Mouse (Mus musculus): ENCODE measurements around the gene Afap1. TPM values are rescaled to one million over a fixed set of nuclear protein-coding genes. Genes with fewer than 3 reads are reported as not detected.

Gene Afap1
- total and polyA plus RNA-seq, 3 experiments = 0.03 to 0.04 TPM; not detected in 1

- no peak for TF ChIP-seq RAD21 (IDR thresholded peaks at IDR 0.05; ENCODE audit: low read depth, low read length)
- TF ChIP-seq MYC (IDR thresholded peaks at IDR 0.05; ENCODE audit: low read depth, low read length) = no peak
- TF ChIP-seq RCOR1 (IDR thresholded peaks at IDR 0.05; ENCODE audit: low read depth, low read length) = no peak
- no peak for TF ChIP-seq MEF2A (IDR thresholded peaks at IDR 0.05; ENCODE audit: extremely low read depth, insufficient replicate concordance, low read depth, low read length, poor library complexity, severe bottlenecking)
- TF ChIP-seq USF1 (IDR thresholded peaks at IDR 0.05; ENCODE audit: low read depth, low read length) = no peak
- no peak for TF ChIP-seq POLR2AphosphoS5 (IDR thresholded peaks at IDR 0.05; ENCODE audit: borderline replicate concordance, low read depth, low read length)
- TF ChIP-seq ZKSCAN1 (IDR thresholded peaks at IDR 0.05; ENCODE audit: low read depth, low read length) = no peak
- no peak overlapping the region for H3K9ac ChIP-seq (ENCODE audit: control insufficient read depth, low read depth, low read length, poor library complexity, severe bottlenecking)
- DNase-seq (ENCODE audit: low read depth, low spot score) = no peak
- H3K27ac ChIP-seq (ENCODE audit: control insufficient read depth, low read depth, low read length) = no peak overlapping the region
- no peaks in the 10 kb centered on the region for H3K27me3 ChIP-seq (ENCODE audit: control insufficient read depth in 1 of 2, insufficient read depth in 2 of 2, low read length in 2 of 2)
- H3K36me3 ChIP-seq (ENCODE audit: control insufficient read depth in 1 of 2, insufficient read depth in 2 of 2, low read length in 2 of 2) = no peaks in the 10 kb centered on the region
- H3K4me1 ChIP-seq (ENCODE audit: control insufficient read depth in 1 of 2, insufficient read depth in 2 of 2, low read length in 2 of 2) = no peaks in the 10 kb centered on the region
- H3K4me3 ChIP-seq (ENCODE audit: control insufficient read depth in 1 of 2, insufficient read depth in 1 of 2, low read depth in 2 of 2, low read length in 2 of 2) = no peak overlapping the region
- H3K9me3 ChIP-seq (replicated peaks; ENCODE audit: insufficient read depth, low read length) = no peaks in the 10 kb centered on the region
- H3K79me2 ChIP-seq (ENCODE audit: control insufficient read depth, insufficient read depth, low read length, poor library complexity) = no peaks in the 10 kb centered on the region
Measured at GRCm38 (mm10) chr5:35974265-35974664, 81.1 kb downstream of the Afap1 start.

GRCm38 (mm10) chr5:35975681-35976080, 82.6 kb downstream of the Afap1 start:
- Histone ChIP-seq H3K9ac (ENCODE audit: control insufficient read depth, low read depth, low read length, poor library complexity, severe bottlenecking) (no peak overlapping the region), H3K27ac (ENCODE audit: control insufficient read depth, low read depth, low read length) (no peak overlapping the region), H3K9me3 (replicated peaks; ENCODE audit: insufficient read depth, low read length) (no peaks in the 10 kb centered on the region), H3K4me1 (ENCODE audit: control insufficient read depth in 1 of 2, insufficient read depth in 2 of 2, low read length in 2 of 2) (no peaks in the 10 kb centered on the region), H3K27me3 (ENCODE audit: control insufficient read depth in 1 of 2, insufficient read depth in 2 of 2, low read length in 2 of 2) (no peaks in the 10 kb centered on the region), H3K79me2 (ENCODE audit: control insufficient read depth, insufficient read depth, low read length, poor library complexity) (no peaks in the 10 kb centered on the region), H3K36me3 (ENCODE audit: control insufficient read depth in 1 of 2, insufficient read depth in 2 of 2, low read length in 2 of 2) (no peaks in the 10 kb centered on the region), H3K4me3 (ENCODE audit: control insufficient read depth in 1 of 2, insufficient read depth in 1 of 2, low read depth in 2 of 2, low read length in 2 of 2) (no peak overlapping the region)
- DNase-seq (ENCODE audit: low read depth, low spot score) = peak; percentile 18
- TF ChIP-seq MYB (IDR thresholded peaks at IDR 0.05; ENCODE audit: low read depth, low read length) (no peak), POLR2AphosphoS5 (IDR thresholded peaks at IDR 0.05; ENCODE audit: borderline replicate concordance, low read depth, low read length) (no peak), CHD1 (IDR thresholded peaks at IDR 0.05; ENCODE audit: low read depth, low read length) (no peak), BHLHE40 (IDR thresholded peaks at IDR 0.05; ENCODE audit: borderline replicate concordance, low read depth, low read length) (no peak), SMC3 (IDR thresholded peaks at IDR 0.05; ENCODE audit: low read depth, low read length) (0 out of 2 replicates have a peak, but pooled peaks have one; percentile 26), ETS1 (IDR thresholded peaks at IDR 0.05; ENCODE audit: low read depth, low read length) (no peak), POLR2AphosphoS2 (IDR thresholded peaks at IDR 0.05; ENCODE audit: low read length) (no peak), MEF2A (IDR thresholded peaks at IDR 0.05; ENCODE audit: extremely low read depth, insufficient replicate concordance, low read depth, low read length, poor library complexity, severe bottlenecking) (no peak), CTCF (IDR thresholded peaks at IDR 0.05 in 2 of 3, conservative IDR thresholded peaks at IDR 0.05 in 1 of 3; ENCODE audit: control insufficient read depth in 1 of 3, insufficient read depth in 1 of 3, low read depth in 2 of 3, low read length in 3 of 3, poor library complexity in 1 of 3, severe bottlenecking in 1 of 3) (peak; percentile 18 to 59 (median 29); a peak in 5 of 6 replicates), RAD21 (IDR thresholded peaks at IDR 0.05; ENCODE audit: low read depth, low read length) (peak; percentile 8), MAX (IDR thresholded peaks at IDR 0.05; ENCODE audit: low read length) (no peak), TCF12 (IDR thresholded peaks at IDR 0.05; ENCODE audit: low read depth, low read length) (no peak), ZKSCAN1 (IDR thresholded peaks at IDR 0.05; ENCODE audit: low read depth, low read length) (no peak), MYC (IDR thresholded peaks at IDR 0.05; ENCODE audit: low read depth, low read length) (no peak)
